Mouse (Mus musculus) kidney, postnatal 0 days (tissue): ENCODE data around the gene Fam169a. TPM values are rescaled to one million over a fixed set of nuclear protein-coding genes. Genes with fewer than 3 reads are reported as not detected.
A peak's percentile ranks its signal among the peaks of the same experiment; 100 is the strongest.
"Not testable (repeated sequence)": the region's sequence is repeated elsewhere in the genome, so short reads cannot be mapped to it uniquely, and the experiment has no call there.

Experiments used
- ATAC-seq: fragments of 200-750 bp; cut with Nextera tagmentation; replicated peaks from 2 replicates; pipeline ENCODE4 v1.8.0; 2017; ENCODE audit warnings: low read depth, moderate number of reproducible peaks, moderate TSS enrichment, moderate library complexity; ENCODE audit not compliant: low FRiP score
- DNase-seq: peaks from one replicate; pipeline ENCODE4 v3.0.0-alpha.2; 2016; ENCODE audit warnings: low spot score
- H3K27ac ChIP-seq: fragments of 300-500 bp; sonication (generic); 2 replicates; pipeline ENCODE4 v1.5.1; 2014; ENCODE audit warnings: mild to moderate bottlenecking
- H3K27me3 ChIP-seq: fragments of 300-500 bp; sonication (generic); 2 replicates; pipeline ENCODE4 v1.6.1; 2014; ENCODE audit warnings: low read length, mixed read lengths; ENCODE audit not compliant: insufficient read depth
- H3K36me3 ChIP-seq: fragments of 300-500 bp; sonication (generic); 2 replicates; pipeline ENCODE4 v1.6.1; 2014; ENCODE audit warnings: low read length, mixed read lengths; ENCODE audit not compliant: insufficient read depth
- H3K4me1 ChIP-seq: fragments of 300-500 bp; sonication (generic); replicated peaks from 2 replicates; pipeline ENCODE4 v1.6.1; 2014; ENCODE audit warnings: antibody characterized with exemption, low read length, mixed read lengths; ENCODE audit not compliant: insufficient read depth
- H3K4me2 ChIP-seq: fragments of 300-500 bp; sonication (generic); 2 replicates; pipeline ENCODE4 v1.6.1; 2014; ENCODE audit warnings: mild to moderate bottlenecking, low read length, moderate library complexity, mixed read lengths
- H3K4me3 ChIP-seq: fragments of 300-500 bp; sonication (generic); replicated peaks from 2 replicates; pipeline ENCODE4 v1.5.1; 2014; ENCODE audit warnings: low read depth, low read length
- H3K9ac ChIP-seq: fragments of 300-500 bp; sonication (generic); 2 replicates; pipeline ENCODE4 v1.6.1; 2014; ENCODE audit warnings: low read depth, low read length
- H3K9me3 ChIP-seq: fragments of 300-500 bp; sonication (generic); replicated peaks from 2 replicates; pipeline ENCODE4 v1.6.1; 2016; ENCODE audit warnings: low read length, inconsistent platforms, mixed read lengths
- CTCF ChIP-seq: IDR thresholded peaks from 2 replicates; pipeline ENCODE4 v1.5.1; 2016; ENCODE audit warnings: antibody characterized with exemption, low read depth, mild to moderate bottlenecking, moderate library complexity
- WGBS: fragments of 180-500 bp; shearing (Covaris S2); extraction: QIAGEN DNeasy Blood & Tissue Kit; methylation state at CpG from one replicate; pipeline ENCODE4 v1.1.7; 2014; 5-methylcytosine and 5-hydroxymethylcytosine counted together
- polyA plus RNA-seq: library from polyadenylated mRNA; unstranded; fragments of >200 nt; fragmentation: Nextera tagmentation; extraction: Ambion mirVana; gene quantifications from 2 replicates; pipeline ENCODE4 v1.2.1, GENCODE M21; 2015

Fam169a gene
- polyA plus RNA-seq, 1 experiment from 2014 or later = 1.8 TPM

DNA sequence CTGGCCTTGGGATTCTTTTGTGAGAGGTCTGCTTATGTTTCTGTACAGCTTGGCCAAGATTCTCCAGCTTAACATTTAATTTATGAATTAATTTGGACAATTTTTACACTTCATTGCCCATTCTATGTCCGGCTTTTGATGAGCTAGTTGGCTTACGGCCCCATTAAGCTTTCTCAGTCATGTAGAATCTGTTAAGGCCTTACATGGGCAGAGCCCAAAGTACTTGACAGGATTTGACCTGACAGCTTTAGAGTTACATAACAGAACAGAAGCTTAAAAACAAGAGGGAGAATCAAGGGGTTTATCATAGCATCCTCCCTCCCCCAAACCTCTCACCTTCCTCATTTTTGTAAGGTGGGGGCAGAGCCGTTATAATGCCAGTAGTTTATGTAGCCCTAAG, 21.1 kb downstream of the Fam169a start:
- no peak for TF ChIP-seq CTCF
- H3K4me1 ChIP-seq = no peaks in the 10 kb centered on the region
- no peak overlapping the region for H3K9ac ChIP-seq
- H3K36me3 ChIP-seq = no peaks in the 10 kb centered on the region
- H3K4me3 ChIP-seq = no peak overlapping the region
- no peak overlapping the region for H3K4me2 ChIP-seq
- H3K9me3 ChIP-seq = no peaks in the 10 kb centered on the region
- 54% methylated on average over 3 of the region's 3 CpGs for WGBS
- no peak for DNase-seq
- no peaks in the 10 kb centered on the region for H3K27me3 ChIP-seq
- no peak overlapping the region for H3K27ac ChIP-seq
- ATAC-seq = no peak

DNA sequence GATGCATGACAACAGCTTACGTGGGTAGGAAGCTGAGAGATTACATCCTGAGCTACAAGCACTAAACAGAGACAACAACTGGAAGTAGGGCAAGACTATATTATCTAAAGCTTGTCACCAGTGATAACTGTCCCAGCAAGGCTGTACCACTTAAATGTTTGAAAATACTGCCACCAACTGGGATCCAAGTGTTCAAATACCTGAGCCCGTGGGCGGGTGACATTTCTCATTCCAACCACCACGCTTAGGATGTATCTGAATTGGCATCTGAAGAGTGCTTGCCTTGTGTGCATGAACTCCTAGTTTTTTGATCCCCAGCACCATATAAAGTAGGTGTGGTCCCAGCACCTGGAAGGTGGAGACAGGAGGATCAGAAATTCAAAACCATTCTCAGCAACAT, 28.6 kb downstream of the Fam169a start:
- Histone ChIP-seq H3K9ac (no peak overlapping the region), H3K36me3 (no peaks in the 10 kb centered on the region), H3K27ac (no peak overlapping the region), H3K27me3 (no peaks in the 10 kb centered on the region), H3K4me3 (no peak overlapping the region), H3K4me2 (no peak overlapping the region), H3K4me1 (no peaks in the 10 kb centered on the region), H3K9me3 (no peaks in the 10 kb centered on the region)
- 68% methylated on average over 4 of the region's 4 CpGs for WGBS
- ATAC-seq (no peak), DNase-seq (no peak)
- 0 out of 2 replicates have a peak, but pooled peaks have one; percentile 6 for TF ChIP-seq CTCF

DNA sequence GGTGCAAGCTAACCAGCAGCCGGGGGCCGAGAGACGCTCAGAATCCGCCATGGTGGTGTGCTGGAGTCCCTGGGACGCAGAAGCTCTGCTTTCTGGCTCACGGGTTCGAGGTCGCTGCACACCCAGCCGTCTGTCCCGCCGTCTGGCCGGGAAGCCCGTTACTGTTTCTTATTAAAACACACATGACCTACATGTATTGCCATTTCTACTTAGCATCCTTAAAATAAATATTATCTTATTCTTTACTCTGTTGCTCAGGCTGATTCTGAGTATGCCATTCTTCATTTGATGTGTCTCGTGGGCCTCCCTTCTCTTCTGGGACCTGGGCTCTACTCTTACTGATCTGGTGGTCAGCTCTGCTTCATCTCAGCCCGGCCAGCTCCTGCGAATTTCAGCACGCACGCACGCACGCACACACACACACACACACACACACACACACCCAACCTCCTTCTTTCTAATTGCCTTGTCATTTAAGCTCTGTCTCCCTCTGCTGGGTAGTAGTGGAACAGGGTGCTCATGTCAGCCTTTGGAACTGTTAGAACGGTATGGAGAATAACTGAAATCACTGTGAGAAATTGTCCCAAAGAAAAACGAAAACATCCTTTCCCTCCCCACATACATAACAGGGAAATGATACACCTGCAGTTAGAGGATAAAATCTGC, 32.2 kb downstream of the Fam169a start, which contains the start of gene Gm6169:
Gene Gm6169 (minus strand): TSS at position 51 of the 666 bp plus-strand sequence.
- no peaks in the 10 kb centered on the region for H3K9me3 ChIP-seq
- WGBS = 74% methylated on average over 22 of the region's 22 CpGs
- H3K4me1 ChIP-seq = no peaks in the 10 kb centered on the region
- no peak within 1 kb of the TSS for H3K4me2 ChIP-seq
- DNase-seq (peak; percentile 71), ATAC-seq (no peak)
- H3K9ac ChIP-seq = no peak within 1 kb of the TSS
- TF ChIP-seq CTCF = peak; percentile 93
- H3K4me3 ChIP-seq = no peak within 1 kb of the TSS
- H3K36me3 ChIP-seq = no peaks in the 10 kb centered on the region
- no peak within 1 kb of the TSS for H3K27ac ChIP-seq
- no peaks in the 10 kb centered on the region for H3K27me3 ChIP-seq

DNA sequence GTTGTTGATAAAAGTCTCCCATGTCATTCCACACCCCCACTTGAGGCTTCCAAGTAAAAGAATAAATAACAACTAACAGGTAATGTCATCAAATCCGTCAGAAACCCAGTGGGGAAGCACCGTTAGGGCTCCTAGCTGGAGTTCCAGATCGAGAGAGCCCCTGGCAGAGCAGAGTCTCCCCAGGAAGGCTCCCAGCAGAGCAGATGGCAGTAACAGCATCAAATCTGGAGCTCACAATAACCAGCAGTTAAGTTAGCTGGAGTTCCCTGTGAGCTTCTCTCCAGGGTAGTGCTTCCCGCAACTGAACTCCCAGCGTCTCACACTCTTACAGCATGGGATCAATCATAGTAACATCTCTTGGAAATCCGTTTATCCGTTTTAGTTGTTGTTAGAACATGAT, 37.9 kb downstream of the Fam169a start:
- H3K27ac ChIP-seq = no peak overlapping the region
- no peaks in the 10 kb centered on the region for H3K36me3 ChIP-seq
- H3K4me3 ChIP-seq = no peak overlapping the region
- H3K27me3 ChIP-seq = no peaks in the 10 kb centered on the region
- ATAC-seq (no peak), DNase-seq (no peak)
- 83% methylated on average over 7 of the region's 7 CpGs for WGBS
- no peaks in the 10 kb centered on the region for H3K4me1 ChIP-seq
- H3K9me3 ChIP-seq = no peaks in the 10 kb centered on the region
- TF ChIP-seq CTCF = no peak
- no peak overlapping the region for H3K4me2 ChIP-seq
- no peak overlapping the region for H3K9ac ChIP-seq

- DNase-seq, H3K4me3 ChIP-seq, ATAC-seq, H3K27me3 ChIP-seq, H3K9me3 ChIP-seq, H3K36me3 ChIP-seq, H3K4me2 ChIP-seq, H3K9ac ChIP-seq, H3K27ac ChIP-seq, H3K4me1 ChIP-seq: not testable (repeated sequence)
- WGBS = 89% methylated on average over 4 of the region's 4 CpGs
These were observed 40.6 kb downstream of the Fam169a start for GRCm38 (mm10) chr13:97107721-97108120.

DNA sequence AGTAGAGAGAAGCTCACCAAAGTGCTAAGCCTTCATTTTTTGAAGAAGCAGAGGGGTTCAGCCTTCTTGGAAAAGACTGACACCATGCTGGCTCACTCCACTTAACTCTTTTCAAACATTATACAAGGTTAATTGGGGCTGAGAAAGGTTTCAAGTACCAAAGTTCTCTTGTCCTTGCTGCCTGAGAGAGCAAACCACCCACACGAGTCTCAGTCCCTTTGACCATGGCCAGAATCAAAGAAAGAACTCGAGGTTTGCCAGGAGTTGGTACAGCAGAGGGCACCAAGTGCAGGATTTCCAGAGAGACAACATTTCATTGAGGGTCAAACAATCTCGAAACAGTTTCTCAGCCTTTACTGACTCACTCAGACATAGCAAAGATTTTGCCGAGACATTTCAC, 42.0 kb downstream of the Fam169a start:
- ATAC-seq (no peak), DNase-seq (no peak)
- Histone ChIP-seq H3K27me3 (no peaks in the 10 kb centered on the region), H3K27ac (no peak overlapping the region), H3K4me2 (no peak overlapping the region), H3K9ac (no peak overlapping the region), H3K4me1 (no peaks in the 10 kb centered on the region), H3K9me3 (no peaks in the 10 kb centered on the region), H3K36me3 (no peaks in the 10 kb centered on the region), H3K4me3 (no peak overlapping the region)
- WGBS = 68% methylated on average over 4 of the region's 4 CpGs
- no peak for TF ChIP-seq CTCF

DNA sequence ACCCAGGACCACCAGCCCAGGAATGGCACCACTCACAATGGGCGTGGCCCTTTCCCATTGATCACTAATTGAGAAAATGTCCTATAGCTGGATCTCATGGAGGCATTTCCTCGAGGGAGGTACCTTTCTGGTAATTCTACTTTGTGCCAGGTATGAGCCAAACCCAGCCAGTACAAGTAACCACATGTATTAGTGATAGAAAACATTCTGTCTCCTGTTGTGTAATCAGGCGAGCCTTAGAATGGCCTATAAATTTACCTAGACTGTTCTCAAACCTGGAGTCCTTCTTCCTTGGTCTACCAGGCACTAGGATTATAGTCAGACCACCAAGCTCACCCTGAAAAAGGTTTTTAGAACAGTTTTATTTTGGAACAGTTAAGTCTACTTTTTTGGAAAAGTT, 54.3 kb downstream of the Fam169a start:
- Histone ChIP-seq H3K4me3 (no peak overlapping the region), H3K4me1 (no peaks in the 10 kb centered on the region), H3K9me3 (no peaks in the 10 kb centered on the region), H3K36me3 (no peaks in the 10 kb centered on the region), H3K4me2 (no peak overlapping the region), H3K9ac (no peak overlapping the region), H3K27me3 (no peaks in the 10 kb centered on the region), H3K27ac (no peak overlapping the region)
- no peak for TF ChIP-seq CTCF
- ATAC-seq (no peak), DNase-seq (no peak)
- 75% methylated on average over 3 of the region's 3 CpGs for WGBS

GRCm38 (mm10) chr13:97129654-97130053, 62.6 kb downstream of the Fam169a start:
- 80% methylated on average over 2 of the region's 4 CpGs for WGBS
- DNase-seq, H3K9ac ChIP-seq, H3K27me3 ChIP-seq, H3K4me2 ChIP-seq, ATAC-seq, H3K4me3 ChIP-seq, H3K9me3 ChIP-seq, H3K27ac ChIP-seq, H3K4me1 ChIP-seq: not testable (repeated sequence)
- H3K36me3 ChIP-seq = peaks cover 17% of the 10 kb centered on the region; the same call in 1 of the 2 replicates

- not testable (repeated sequence) for H3K9me3 ChIP-seq
- no CpG with 5 or more reads among the region's 2 CpGs for WGBS
These were observed 63.3 kb downstream of the Fam169a start for GRCm38 (mm10) chr13:97130413-97130812.

More at GRCm38 (mm10) chr13:97130413-97130812, 63.3 kb downstream of the Fam169a start:
- not testable (repeated sequence) for DNase-seq, H3K27me3 ChIP-seq, H3K9ac ChIP-seq, H3K4me3 ChIP-seq, ATAC-seq, H3K27ac ChIP-seq, H3K4me2 ChIP-seq, H3K4me1 ChIP-seq
- peaks cover 19% of the 10 kb centered on the region; the same call in 1 of the 2 replicates for H3K36me3 ChIP-seq
